Mouse (Mus musculus): ENCODE data around the gene Asb7.

Gene Asb7

DNA sequence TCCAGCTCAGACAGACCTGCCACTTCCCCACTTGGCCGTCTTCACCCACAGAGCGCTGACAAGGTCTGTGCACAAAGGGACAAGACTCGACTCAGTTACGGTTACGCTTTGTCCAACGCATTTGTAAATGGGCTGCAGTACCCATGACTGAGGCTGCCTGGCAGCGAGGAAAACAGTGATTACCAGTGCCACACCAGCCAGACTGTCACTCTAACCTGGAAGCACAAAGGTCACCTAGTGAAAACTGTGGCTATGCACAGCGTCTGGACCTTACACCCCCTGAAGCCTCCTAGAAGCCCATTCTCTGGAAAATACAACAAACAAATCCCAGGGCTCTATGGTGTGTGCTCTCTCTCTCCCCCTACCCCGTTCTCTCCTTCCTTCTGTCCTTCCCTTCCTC lies 33.9 kb downstream of the Asb7 start:
- DNase-seq (ENCODE audit: extremely low read depth, low read depth): no peak

DNA sequence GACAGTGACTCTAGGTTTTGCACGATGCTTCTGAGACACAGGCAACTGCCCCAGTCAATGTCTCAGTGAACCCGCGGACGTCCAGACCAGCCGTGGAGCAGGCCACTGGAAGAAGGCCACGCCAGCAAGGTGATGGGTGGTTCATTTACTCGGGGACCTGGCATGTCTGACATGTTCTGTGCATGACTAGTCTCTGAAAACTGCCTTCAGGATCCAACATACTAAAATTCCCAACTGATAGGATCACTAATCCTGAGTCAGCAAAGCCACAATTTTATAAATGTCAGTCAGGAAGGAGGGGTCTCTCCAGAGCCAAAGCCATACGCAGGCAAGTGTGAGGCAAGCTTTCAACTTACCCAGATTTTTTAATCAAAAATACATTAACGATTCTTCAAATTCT lies 35.8 kb downstream of the Asb7 start:
- no peak for DNase-seq (ENCODE audit: extremely low read depth, low read depth)

DNA sequence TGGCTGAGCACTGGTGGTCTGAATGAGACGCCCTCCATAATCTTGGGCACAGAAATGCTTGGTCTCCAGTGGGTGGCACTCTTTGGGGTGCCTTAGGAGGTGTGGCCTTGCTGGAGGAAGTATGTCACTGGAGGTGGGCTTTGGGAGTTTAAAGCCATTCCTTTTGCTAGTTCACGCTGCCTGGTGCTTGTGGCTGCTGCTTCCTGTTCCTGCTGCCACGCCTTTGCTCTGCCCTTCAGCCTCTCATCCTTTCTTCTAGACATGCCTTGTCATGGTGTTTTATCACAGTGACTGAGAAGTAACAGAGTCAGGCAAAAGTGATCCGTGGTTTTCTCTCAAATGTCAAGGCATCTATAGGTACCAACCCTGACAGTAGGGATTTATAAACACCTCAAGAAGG lies 37.2 kb downstream of the Asb7 start:
- DNase-seq (ENCODE audit: extremely low read depth, low read depth): peak; percentile 45

DNA sequence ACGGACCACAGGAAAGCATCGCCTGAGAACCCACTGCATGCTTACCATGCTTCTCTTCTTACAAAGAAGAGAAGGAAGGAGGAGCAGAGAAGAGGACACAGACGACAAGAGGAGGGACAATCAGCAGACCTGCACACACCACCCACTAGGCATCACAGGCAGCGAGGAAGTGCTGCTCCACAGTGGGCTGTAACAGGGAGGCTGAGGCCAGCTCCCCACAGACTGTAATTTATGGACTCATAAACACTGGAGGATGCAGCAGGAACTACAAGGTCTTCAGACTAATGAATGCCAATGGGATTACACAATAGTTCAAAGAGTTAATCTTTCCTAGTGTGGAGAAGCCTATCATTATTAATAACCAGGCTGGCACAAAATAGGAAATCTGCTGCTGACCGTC lies 38.5 kb downstream of the Asb7 start:
- no peak for DNase-seq (ENCODE audit: extremely low read depth, low read depth)

DNA sequence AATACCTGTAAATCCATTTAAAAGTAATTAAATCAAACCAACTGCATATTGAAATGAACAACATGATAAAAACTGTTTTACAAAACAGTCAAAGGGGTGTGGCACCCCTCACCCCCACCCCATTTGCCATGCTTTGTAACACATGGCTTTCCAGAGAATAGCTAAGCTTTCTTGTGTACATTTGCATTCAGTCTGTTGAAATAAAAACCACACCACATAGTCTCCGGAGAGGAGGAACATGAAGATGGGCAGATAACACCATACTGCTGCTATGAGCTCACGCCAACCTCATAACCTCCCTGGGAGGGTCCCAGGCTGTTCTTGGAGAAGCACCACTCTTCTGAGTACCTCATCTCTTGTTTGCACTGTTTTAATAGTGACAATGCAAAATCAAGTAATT lies 40.2 kb downstream of the Asb7 start:
- peak; percentile 26 for DNase-seq (ENCODE audit: extremely low read depth, low read depth)

DNA sequence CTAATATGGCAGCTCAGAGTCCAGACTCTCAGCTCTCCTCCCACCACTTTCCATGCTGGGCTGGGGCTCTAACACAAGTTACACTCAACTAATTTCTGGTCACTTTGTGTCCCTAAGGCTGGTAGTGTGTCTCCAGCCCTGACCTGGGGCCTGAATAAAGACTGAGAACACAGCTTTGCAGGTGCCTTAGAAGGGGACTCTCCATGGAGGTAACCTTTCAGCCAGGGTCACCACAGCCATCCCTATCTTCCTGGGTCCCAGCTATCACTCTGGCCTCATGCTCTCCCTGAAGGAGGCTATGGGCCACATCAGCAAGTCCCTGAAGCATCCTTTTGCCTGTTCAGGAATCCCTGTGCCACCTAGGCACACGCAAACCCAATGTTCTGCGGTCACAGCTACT lies 43.7 kb downstream of the Asb7 start:
- DNase-seq (ENCODE audit: extremely low read depth, low read depth): no peak

DNA sequence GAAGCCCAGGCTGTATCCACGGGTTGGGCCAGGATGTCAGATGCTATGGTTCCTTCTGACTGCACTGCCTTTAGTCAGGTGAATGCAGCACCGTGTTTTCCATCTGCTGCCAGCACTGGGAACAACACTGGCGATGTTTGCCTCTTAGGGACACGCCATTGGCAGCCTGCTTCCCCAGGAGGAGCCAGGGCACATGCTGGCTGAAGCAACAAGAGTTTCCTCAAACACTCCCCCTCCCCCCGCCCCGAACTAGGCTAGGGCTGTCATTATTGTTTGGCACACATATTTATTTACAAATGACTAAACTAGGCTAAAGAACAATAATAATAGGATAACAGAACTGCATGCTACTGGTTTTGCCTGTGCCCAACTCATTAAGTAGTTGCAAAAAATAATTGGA lies 56.0 kb downstream of the Asb7 start:
- no peak for DNase-seq (ENCODE audit: extremely low read depth, low read depth)

DNA sequence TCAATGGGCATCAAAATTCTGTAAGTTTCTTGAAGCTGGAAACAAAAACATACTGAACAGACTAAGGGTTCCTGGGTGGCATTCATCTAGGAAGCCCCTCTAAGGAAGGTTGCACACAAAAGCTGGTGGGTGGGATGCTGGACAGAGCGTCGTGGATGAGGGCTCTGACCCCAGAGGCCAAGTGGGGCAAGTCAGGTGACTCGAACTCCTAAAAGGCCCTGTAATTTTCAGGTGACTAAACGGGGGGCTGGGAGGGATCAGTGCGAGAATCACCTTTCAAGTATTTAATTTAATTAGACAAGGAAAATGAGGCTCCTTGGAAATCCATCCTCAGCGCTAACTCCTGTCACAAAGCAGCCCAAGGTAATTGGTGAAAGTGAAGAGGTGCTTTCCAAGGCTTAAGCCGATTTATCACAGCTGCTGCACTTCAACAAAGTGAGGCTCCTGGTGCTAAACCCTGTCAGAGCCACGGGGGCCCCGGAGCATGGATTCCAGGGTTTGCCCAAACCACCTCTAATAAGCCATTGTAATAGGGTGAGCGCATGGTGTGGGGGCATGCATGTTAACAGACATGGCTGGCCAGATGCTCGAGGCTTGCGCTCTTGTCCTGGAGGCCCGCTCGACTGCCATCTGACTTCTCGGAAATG lies 59.1 kb downstream of the Asb7 start:
- DNase-seq (ENCODE audit: extremely low read depth, low read depth): no peak

DNA sequence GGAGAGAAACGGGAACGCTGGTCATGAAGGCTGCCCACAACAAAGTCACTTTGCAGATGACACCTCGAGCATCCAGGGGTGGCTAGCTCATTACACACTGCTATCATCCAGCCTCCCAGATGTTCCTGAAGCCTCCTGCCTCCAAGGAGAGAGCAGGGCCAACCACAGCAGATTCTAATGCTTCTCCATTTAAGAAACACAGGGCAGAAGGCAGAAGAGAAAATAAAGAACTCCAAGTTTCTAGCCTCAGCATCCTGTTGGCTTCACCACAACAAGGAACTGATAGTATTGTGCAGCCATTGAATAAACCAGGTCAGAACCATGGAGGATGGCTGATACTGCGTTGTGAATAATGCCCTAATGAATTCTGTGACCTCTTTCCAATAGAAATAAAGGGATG lies 60.0 kb downstream of the Asb7 start:
- DNase-seq (ENCODE audit: extremely low read depth, low read depth): no peak

DNA sequence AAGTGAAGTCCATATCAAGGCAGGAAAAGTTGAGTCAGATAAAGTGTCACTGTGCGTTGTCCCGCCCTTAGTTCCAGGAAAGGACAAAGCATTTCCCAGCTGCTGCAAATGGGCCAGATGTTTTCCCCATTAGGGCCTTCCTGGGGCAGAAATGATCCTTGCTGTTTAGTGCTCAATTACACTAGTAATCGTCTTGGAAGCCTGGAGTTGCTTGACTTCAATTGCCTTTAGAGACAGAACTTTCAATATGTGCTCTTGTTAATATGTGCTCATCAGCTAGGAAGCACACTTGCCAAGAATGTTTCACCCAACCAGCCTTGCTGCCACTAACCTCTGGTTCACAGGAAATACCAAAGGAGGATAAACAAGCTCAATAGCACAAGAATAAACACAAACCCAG lies 66.0 kb downstream of the Asb7 start:
- DNase-seq (ENCODE audit: extremely low read depth, low read depth): no peak

DNA sequence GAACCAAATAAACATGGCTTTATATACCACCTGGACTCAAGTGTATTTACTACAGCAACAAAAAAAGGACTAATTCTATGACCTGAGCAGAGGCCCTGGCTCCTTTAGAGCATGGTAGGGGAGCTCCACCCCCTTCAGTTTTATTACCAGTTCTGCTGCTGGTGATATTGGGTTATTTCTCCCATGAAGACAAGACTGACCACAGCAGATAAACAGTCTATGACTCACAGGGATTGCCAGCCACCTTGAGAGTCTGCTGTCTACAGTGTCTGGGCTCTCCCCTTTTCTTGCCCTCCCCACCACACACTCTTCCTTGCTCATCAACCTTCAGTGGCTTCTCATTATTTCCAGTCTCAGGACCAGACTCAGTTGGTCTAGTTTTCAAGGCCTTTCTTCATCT lies 87.5 kb downstream of the Asb7 start:
- no peak for DNase-seq (ENCODE audit: extremely low read depth, low read depth)

DNA sequence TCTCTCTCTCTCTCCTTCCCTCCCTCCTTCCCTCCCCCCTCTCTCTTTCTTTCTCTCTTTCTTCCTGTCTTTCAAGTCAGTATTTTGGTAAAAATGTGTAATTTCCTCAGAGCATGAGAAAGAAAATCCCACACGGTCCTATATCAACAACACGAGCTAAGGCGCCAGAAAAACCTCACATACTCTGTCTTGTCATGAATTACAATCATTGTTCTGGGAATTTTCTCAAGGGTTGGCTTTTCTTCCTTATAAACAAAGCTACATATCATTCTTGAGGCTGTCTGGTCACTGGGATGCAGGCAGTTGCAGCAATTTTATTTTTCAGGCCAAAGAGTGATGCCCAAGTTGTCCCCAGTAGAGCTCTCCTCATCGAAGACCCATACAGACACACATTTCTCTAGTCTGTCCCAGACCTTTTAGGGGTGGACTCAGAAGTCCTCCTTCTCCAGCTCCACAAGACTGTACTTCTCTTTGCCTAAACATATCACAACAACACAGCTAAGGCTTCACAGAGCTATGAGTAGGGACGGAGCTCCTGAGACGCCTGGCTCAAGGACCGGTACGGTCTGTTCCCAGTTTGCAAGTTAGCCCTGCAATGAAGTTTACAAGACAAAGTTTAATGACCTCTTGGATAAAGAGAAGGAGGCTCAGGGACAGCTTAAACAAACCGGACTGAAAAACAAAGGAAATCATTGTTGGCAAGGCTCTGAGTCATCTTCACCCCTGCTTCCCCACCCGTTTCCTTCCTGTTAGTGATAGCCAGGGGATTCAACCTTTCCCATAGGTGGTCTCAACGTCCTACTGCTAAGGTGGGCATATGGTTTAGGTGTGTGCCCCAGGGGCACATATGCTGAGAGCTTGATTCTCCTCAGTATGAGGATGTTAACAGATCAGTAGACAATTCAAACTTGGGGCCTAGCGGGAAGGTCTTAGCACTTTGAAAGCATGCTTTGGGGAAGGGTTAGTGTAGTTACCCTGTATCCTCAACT lies 88.5 kb downstream of the Asb7 start:
- DNase-seq (ENCODE audit: extremely low read depth, low read depth): no peak

DNA sequence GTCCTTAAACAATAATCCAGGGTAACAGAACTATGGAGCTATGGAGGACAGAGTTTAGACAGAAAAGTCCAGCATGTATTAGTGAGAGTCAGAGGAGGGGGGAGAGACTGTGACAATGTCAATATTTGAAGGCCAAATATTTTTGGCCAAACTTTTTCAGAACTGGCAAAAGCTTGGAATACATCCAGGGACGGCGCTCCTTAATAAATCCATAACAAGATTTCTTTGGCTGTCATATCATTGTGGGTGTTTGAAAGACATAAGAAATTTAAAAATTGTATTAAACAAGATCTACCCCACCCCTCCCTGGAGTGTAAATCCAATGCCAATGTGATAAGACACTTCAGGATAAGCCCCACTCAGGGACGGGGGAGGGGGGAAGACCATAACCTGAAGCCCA lies 89.3 kb downstream of the Asb7 start:
- no peak for DNase-seq (ENCODE audit: extremely low read depth, low read depth)

DNA sequence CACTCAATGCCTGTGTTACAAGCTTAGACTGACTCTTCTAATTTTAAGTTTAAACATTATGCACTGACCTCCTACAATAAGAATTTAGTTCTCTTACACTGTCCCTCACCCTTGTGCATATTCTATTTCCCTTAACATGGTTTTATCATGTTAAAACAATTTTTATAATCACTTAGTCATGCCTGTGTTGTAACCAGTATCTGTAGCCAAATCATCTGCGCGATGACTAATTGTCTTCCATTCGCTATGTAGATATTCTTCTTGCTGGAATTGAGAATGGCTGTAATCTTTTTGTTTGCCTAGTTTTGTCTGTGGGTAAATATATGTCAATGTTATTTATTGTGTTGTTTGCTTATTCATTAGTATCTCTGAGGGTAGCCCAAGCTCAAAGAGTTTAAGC lies 91.5 kb downstream of the Asb7 start:
- DNase-seq (ENCODE audit: extremely low read depth, low read depth): no peak

All from MEL-GATA-1-ER (cell line).